Mouse (Mus musculus): ENCODE data around the gene Apoc2.

DNA sequence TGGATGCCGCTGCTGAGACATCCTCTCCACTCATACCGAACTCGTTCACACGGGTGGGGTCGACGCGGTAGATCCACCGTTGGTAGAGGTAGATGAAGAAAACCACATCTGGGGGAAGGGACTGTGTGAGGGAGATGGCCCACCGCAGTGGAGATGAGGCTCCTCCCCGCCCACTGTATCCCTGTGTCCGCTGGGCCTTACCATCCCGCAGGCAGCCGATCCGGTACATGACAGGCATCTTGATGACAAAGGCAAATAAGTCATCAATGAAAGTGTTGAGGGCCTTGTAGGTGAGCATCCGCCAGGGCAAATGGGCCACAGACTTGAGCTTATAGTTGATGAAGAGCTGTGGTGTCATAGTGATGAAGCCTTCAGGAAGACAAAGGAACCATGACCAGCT, 43.9 kb downstream of the Apoc2 start:
- TF ChIP-seq USF1 (IDR thresholded peaks at IDR 0.05; ENCODE audit: low read depth, low read length) (no peak), ZNF384 (IDR thresholded peaks at IDR 0.05; ENCODE audit: low read depth, low read length) (no peak), GATA1 (IDR thresholded peaks at IDR 0.05; ENCODE audit: low read depth, low read length) (no peak), CTCF (IDR thresholded peaks at IDR 0.05 in 2 of 3, conservative IDR thresholded peaks at IDR 0.05 in 1 of 3; ENCODE audit: control insufficient read depth in 1 of 3, insufficient read depth in 1 of 3, low read depth in 2 of 3, low read length in 3 of 3, poor library complexity in 1 of 3, severe bottlenecking in 1 of 3) (no peak), POLR2A (IDR thresholded peaks at IDR 0.05; ENCODE audit: control insufficient read depth in 1 of 2, insufficient read depth in 1 of 2, low read depth in 1 of 2, low read length in 2 of 2, poor library complexity in 1 of 2) (no peak), ETS1 (IDR thresholded peaks at IDR 0.05; ENCODE audit: low read depth, low read length) (no peak), POLR2AphosphoS2 (IDR thresholded peaks at IDR 0.05; ENCODE audit: low read length) (no peak), MAFK (IDR thresholded peaks at IDR 0.05; ENCODE audit: borderline replicate concordance, low read depth, low read length) (no peak), ZC3H11A (IDR thresholded peaks at IDR 0.05; ENCODE audit: low read depth, low read length) (no peak), EP300 (IDR thresholded peaks at IDR 0.05; ENCODE audit: low read depth in 1 of 2, low read length in 2 of 2) (no peak), MAX (IDR thresholded peaks at IDR 0.05; ENCODE audit: low read length) (no peak)
